21 mouse cellular contexts compared by ENCODE assay signal in genomic region chr10:121615146-121615870, GRCm38 (mm10). TPM values are rescaled to one million over a fixed set of nuclear protein-coding genes. Genes with fewer than 3 reads are reported as not detected.
DNase-seq lines count a peak whose midpoint lies in the region; ATAC-seq and TF ChIP-seq lines count a peak whose summit lies in the region.
"Had no signal": no experiment of that assay in that cellular context is flagged by ENCODE, and none has a peak within 500 bp of the region (broad histone marks: within the 10 kb centered on the region; RNA-seq: fewer than 3 reads in every experiment).

No protein-coding gene starts in this region.

- ATAC-seq in stomach, embryonic 14.5 days (ENCODE audit: insufficient number of reproducible peaks, insufficient read depth, low FRiP score, low read depth): peak; percentile 81
- ATAC-seq: forebrain, embryonic 14.5 days had no signal

- no peak overlapping the region for H3K4me3 ChIP-seq in liver, adult 2 months (ENCODE audit: insufficient read depth, low read depth, low read length)
- no peak overlapping the region for H3K4me3 ChIP-seq in MEL (ENCODE audit: control insufficient read depth in 1 of 2, insufficient read depth in 1 of 2, low read depth in 2 of 2, low read length in 2 of 2)
- no peak overlapping the region for H3K4me3 ChIP-seq in stomach, embryonic 14.5 days (ENCODE audit: low read depth, low read length)
- H3K4me3 ChIP-seq: embryonic facial prominence, embryonic 15.5 days; erythroblast, embryonic 14.5 days; forebrain, embryonic 10.5 days; heart, embryonic 13.5 days had no signal

- H3K4me1 ChIP-seq in liver, adult 2 months (ENCODE audit: control insufficient read depth, insufficient read depth, low read length): peaks cover 8% of the 10 kb centered on the region; the same call in 1 of the 2 replicates
- H3K4me1 ChIP-seq in MEL (ENCODE audit: control insufficient read depth in 1 of 2, insufficient read depth in 2 of 2, low read length in 2 of 2): no peaks in the 10 kb centered on the region
- no peaks in the 10 kb centered on the region for H3K4me1 ChIP-seq in stomach, embryonic 14.5 days (ENCODE audit: control insufficient read depth, insufficient read depth, low read length)
- H3K4me1 ChIP-seq: embryonic facial prominence, embryonic 15.5 days; forebrain, embryonic 10.5 days had no signal

- DNase-seq in liver, adult 2 months (ENCODE audit: extremely low read depth, low read depth, low spot score): peak; percentile 93
- DNase-seq in liver (no peak), MEL (ENCODE audit: low read depth, low spot score) (no peak)
- DNase-seq in yolk sac, embryonic 10.5 days (ENCODE audit: low spot score): peak; percentile 28
- DNase-seq in left cerebral cortex, postnatal 14 days (ENCODE audit: low spot score in 2 of 2): no peak
- DNase-seq: adrenal gland, adult 8-10 months; adrenal gland, postnatal 36 days; cerebellum, adult 8-10 months; cerebellum, postnatal 14 days; embryo, embryonic 11 days; gastrocnemius, postnatal 36 days; heart, adult 11 months; heart, postnatal 36 days had no signal

- no peak for TF ChIP-seq CTCF in liver, adult 2 months (IDR thresholded peaks at IDR 0.05; ENCODE audit: low read depth, low read length)
- no peak for TF ChIP-seq CTCF in MEL (IDR thresholded peaks at IDR 0.05 in 2 of 3, conservative IDR thresholded peaks at IDR 0.05 in 1 of 3; ENCODE audit: control insufficient read depth in 1 of 3, insufficient read depth in 1 of 3, low read depth in 2 of 3, low read length in 3 of 3, poor library complexity in 1 of 3, severe bottlenecking in 1 of 3)

- H3K36me3 ChIP-seq in liver, adult 2 months (ENCODE audit: control insufficient read depth, insufficient read depth, low read length): peaks cover 71% of the 10 kb centered on the region
- peaks cover 0 to 62% of the 10 kb centered on the region in 2 experiments; a peak in 2 of 4 replicates for H3K36me3 ChIP-seq in MEL (ENCODE audit: control insufficient read depth in 1 of 2, insufficient read depth in 2 of 2, low read length in 2 of 2)
- peaks cover 68% of the 10 kb centered on the region for H3K36me3 ChIP-seq in stomach, embryonic 14.5 days (ENCODE audit: control insufficient read depth, insufficient read depth, low read length)

- peak overlapping the region; percentile 91 for H3K27ac ChIP-seq in liver, adult 2 months (replicated peaks; ENCODE audit: insufficient read depth, low read depth, low read length)
- H3K27ac ChIP-seq in MEL (ENCODE audit: control insufficient read depth, low read depth, low read length): no peak overlapping the region
- H3K27ac ChIP-seq in stomach, embryonic 14.5 days (ENCODE audit: low read length): peak overlapping the region; percentile 62; the same call in 1 of the 2 replicates
- H3K27ac ChIP-seq: embryonic facial prominence, embryonic 15.5 days; forebrain, embryonic 10.5 days had no signal

- no peak overlapping the region for H3K9ac ChIP-seq in liver, adult 2 months (ENCODE audit: low read depth, low read length)
- H3K9ac ChIP-seq in MEL (ENCODE audit: control insufficient read depth, low read depth, low read length, poor library complexity, severe bottlenecking): no peak overlapping the region
- no peak overlapping the region for H3K9ac ChIP-seq in stomach, embryonic 14.5 days (replicated peaks; ENCODE audit: low read depth, low read length)
- H3K9ac ChIP-seq: embryonic facial prominence, embryonic 15.5 days; heart, embryonic 13.5 days had no signal

- H3K79me2 ChIP-seq in liver, adult 2 months (ENCODE audit: control insufficient read depth, insufficient read depth, low read length): peaks cover 3% of the 10 kb centered on the region; the same call in 1 of the 2 replicates
- peaks cover 2% of the 10 kb centered on the region; the same call in 1 of the 2 replicates for H3K79me2 ChIP-seq in MEL (ENCODE audit: control insufficient read depth, insufficient read depth, low read length, poor library complexity)

- no peaks in the 10 kb centered on the region for H3K9me3 ChIP-seq in MEL (replicated peaks; ENCODE audit: insufficient read depth, low read length)
- H3K9me3 ChIP-seq in stomach, embryonic 14.5 days (ENCODE audit: control insufficient read depth, low read depth, low read length): no peaks in the 10 kb centered on the region
- H3K9me3 ChIP-seq: embryonic facial prominence, embryonic 15.5 days; forebrain, embryonic 10.5 days; heart, embryonic 13.5 days had no signal

- no peak for TF ChIP-seq EP300 in MEL (IDR thresholded peaks at IDR 0.05; ENCODE audit: low read depth in 1 of 2, low read length in 2 of 2)

- no peak for TF ChIP-seq RAD21 in MEL (IDR thresholded peaks at IDR 0.05; ENCODE audit: low read depth, low read length)

- no peak for TF ChIP-seq POLR2A in liver, adult 2 months (IDR thresholded peaks at IDR 0.05; ENCODE audit: extremely low read depth, insufficient read depth, low read length)
- TF ChIP-seq POLR2A in MEL (IDR thresholded peaks at IDR 0.05; ENCODE audit: control insufficient read depth in 1 of 2, insufficient read depth in 1 of 2, low read depth in 1 of 2, low read length in 2 of 2, poor library complexity in 1 of 2): no peak

- WGBS in liver, adult 2 months: 56% methylated on average over 13 of the region's 13 CpGs
- whole genome bisulfite sequencing in stomach, embryonic 14.5 days: 76% methylated on average over 13 of the region's 13 CpGs

- intact Hi-C loops in left cerebral cortex, postnatal 14 days (cut with DNase I): no loop called here

- no peaks in the 10 kb centered on the region for H3K27me3 ChIP-seq in liver, adult 2 months (ENCODE audit: control insufficient read depth, insufficient read depth, low read length)
- no peaks in the 10 kb centered on the region for H3K27me3 ChIP-seq in MEL (ENCODE audit: control insufficient read depth in 1 of 2, insufficient read depth in 2 of 2, low read length in 2 of 2)
- H3K27me3 ChIP-seq in stomach, embryonic 14.5 days (ENCODE audit: control insufficient read depth, insufficient read depth, low read length): no peaks in the 10 kb centered on the region
- H3K27me3 ChIP-seq: embryonic facial prominence, embryonic 15.5 days; heart, embryonic 13.5 days had no signal

- no peak overlapping the region for H3K4me2 ChIP-seq in stomach, embryonic 14.5 days (replicated peaks; ENCODE audit: low read depth, low read length)
- H3K4me2 ChIP-seq: embryonic facial prominence, embryonic 15.5 days; heart, embryonic 13.5 days had no signal

TF ChIP-seq in MEL, 35 proteins besides CTCF, POLR2A, EP300 and RAD21:
- TF ChIP-seq USF1 (IDR thresholded peaks at IDR 0.05; ENCODE audit: low read depth, low read length) (peak; percentile 59; the same call in 1 of the 2 replicates), POLR2AphosphoS5 (IDR thresholded peaks at IDR 0.05; ENCODE audit: borderline replicate concordance, low read depth, low read length) (no peak)

RNA-seq across cellular contexts. Expression of gene Xpot, which starts 10.8 kb away (rescaled TPM):
- total RNA-seq in liver, adult 2 months (2014; rRNA removed): 55.5 and 66.8 TPM in 2 replicates
- polyA plus RNA-seq in liver, adult 2 months (2012; rRNA removed): 67.4 and 71.7 TPM in 2 replicates
- 154 and 182 TPM in 2 replicates for total RNA-seq in MEL (2012; rRNA removed)
- polyA plus RNA-seq in MEL (2012; ENCODE audit: insufficient read depth in 1 of 2, insufficient read length in 2 of 2, low read depth in 1 of 2, low replicate concordance in 2 of 2, missing spikeins in 1 of 2): 100 to 1,000 TPM; 122 to 304 TPM
- polyA plus RNA-seq in stomach, embryonic 14.5 days (2014; fragmentation: Nextera tagmentation; extraction: Ambion mirVana): 59.9 and 60.2 TPM in 2 replicates
- 10 to 100 TPM; 62.1 to 67.3 TPM for total RNA-seq in left cerebral cortex, postnatal 14 days (2021)

RNA-seq across cellular contexts. Expression of gene D930020B18Rik, which starts 26.1 kb away (rescaled TPM):
- not detected in 2 replicates for total RNA-seq in liver, adult 2 months (2014; rRNA removed)
- not detected in 2 replicates for polyA plus RNA-seq in liver, adult 2 months (2012; rRNA removed)
- 0.46 and 0.65 TPM in 2 replicates for total RNA-seq in MEL (2012; rRNA removed)
- polyA plus RNA-seq in MEL (2012; ENCODE audit: insufficient read depth in 1 of 2, insufficient read length in 2 of 2, low read depth in 1 of 2, low replicate concordance in 2 of 2, missing spikeins in 1 of 2): under 1 TPM in 1 of 2 experiments, not detected in 1; 0.61 TPM
- 2.2 and 2.3 TPM in 2 replicates for polyA plus RNA-seq in stomach, embryonic 14.5 days (2014; fragmentation: Nextera tagmentation; extraction: Ambion mirVana)
- under 1 TPM; 0.15 to 0.42 TPM for total RNA-seq in left cerebral cortex, postnatal 14 days (2021)
- total RNA-seq: adrenal gland, adult 8-10 months; adrenal gland, postnatal 36 days; gastrocnemius, adult 8-10 months; gastrocnemius, postnatal 36 days; heart, postnatal 36 days had no signal
- polyA plus RNA-seq: erythroblast, embryonic 14.5 days; heart, embryonic 13.5 days; heart, postnatal 0 days had no signal

RNA-seq across cellular contexts. Expression of gene Tbk1, which starts 28.7 kb away (rescaled TPM):
- 24.7 and 25.3 TPM in 2 replicates for total RNA-seq in liver, adult 2 months (2014; rRNA removed)
- polyA plus RNA-seq in liver, adult 2 months (2012; rRNA removed): 7.1 and 8.2 TPM in 2 replicates
- total RNA-seq in MEL (2012; rRNA removed): 18.0 and 21.5 TPM in 2 replicates
- 10 to 100 TPM in 1 of 2 experiments, not detected in 1; 31.1 TPM for polyA plus RNA-seq in MEL (2012; ENCODE audit: insufficient read depth in 1 of 2, insufficient read length in 2 of 2, low read depth in 1 of 2, low replicate concordance in 2 of 2, missing spikeins in 1 of 2)
- 38.6 and 45.7 TPM in 2 replicates for polyA plus RNA-seq in stomach, embryonic 14.5 days (2014; fragmentation: Nextera tagmentation; extraction: Ambion mirVana)
- total RNA-seq in left cerebral cortex, postnatal 14 days (2021): 10 to 100 TPM; 42.5 to 44.6 TPM

Comparison
In these comparisons a context has a peak if more than half of its experiments do, and no peak if none do; other contexts are left out.
1. DNase-seq: peak in liver, adult 2 months (single experiment) and yolk sac, embryonic 10.5 days (single experiment); none in liver (single experiment), MEL (single experiment) and left cerebral cortex, postnatal 14 days (0 of 2).